Mouse (Mus musculus) layer of hippocampus, postnatal 36 days (tissue): ENCODE measurements at regions not wholly inside any gene's neighbourhood (a gene's known extent, or its start where the extent isn't known, plus 50 kb on each side); places are given as distances from the start of the nearest gene placed in this dataset.

Experiments
- DNase-seq, 2 experiments: peaks; one replicate each; pipeline ENCODE4 v3.0.0; 2022

DNA sequence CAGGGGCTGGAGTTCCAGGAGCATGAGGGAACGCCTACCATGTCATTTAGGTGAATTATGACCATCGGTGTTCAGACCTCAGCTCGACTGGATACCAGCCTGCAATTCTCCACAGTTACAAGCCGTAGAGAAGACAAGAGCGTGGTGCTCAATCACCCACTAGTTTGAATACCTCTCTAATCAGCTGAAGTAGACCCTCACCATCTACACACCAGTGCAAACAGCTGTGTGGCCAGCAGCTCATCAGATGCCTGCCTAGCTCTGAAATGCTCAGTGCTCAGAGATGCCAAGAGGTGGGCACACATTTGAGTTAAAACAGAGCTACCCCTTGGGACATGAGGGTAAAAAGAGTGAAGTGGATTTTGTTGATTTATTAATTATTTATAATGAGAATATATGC lies 660.2 kb downstream of the Magi1 start:
- DNase-seq = no peak

DNA sequence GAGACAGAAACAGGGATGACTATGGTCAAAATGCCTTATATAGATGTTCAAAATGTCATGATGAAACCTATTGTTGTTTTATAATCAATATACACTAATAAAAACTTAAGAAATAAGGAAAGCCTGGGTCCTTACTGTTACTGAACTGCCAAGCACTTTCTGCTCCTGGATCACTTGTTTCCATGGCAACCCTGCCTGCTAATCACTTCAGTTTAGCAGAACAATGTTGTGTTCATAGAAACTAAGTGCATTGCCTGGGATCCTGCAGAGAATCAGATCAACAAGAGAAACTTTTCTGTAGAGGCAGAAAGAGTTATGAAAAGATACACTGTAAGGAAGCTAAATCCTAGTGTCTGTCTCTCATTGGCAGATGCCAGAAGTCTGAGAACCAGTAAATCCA lies 666.8 kb downstream of the Magi1 start:
- DNase-seq = peak in 1 of 2 experiments; percentile 3

DNA sequence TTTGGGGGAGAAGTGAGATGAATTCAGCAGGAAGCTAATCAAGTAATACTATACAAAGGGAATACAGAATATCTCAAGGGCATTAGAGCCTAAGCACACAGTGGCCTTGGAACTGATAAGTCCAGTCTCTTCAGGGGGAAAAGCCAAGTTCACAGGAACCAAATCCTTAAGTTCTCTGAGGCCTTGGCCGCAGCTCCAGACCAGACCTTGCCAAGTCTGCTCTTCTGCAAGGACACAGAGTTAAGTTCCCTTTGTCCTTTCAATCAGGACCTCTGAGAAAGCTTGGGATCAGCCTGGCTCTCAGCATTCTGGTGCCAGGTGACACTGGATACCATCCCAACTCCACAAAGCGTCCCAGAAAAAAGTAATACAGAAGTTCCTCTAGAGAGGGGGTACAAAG lies 657.1 kb upstream of the Adamts9 start:
- no peak for DNase-seq

DNA sequence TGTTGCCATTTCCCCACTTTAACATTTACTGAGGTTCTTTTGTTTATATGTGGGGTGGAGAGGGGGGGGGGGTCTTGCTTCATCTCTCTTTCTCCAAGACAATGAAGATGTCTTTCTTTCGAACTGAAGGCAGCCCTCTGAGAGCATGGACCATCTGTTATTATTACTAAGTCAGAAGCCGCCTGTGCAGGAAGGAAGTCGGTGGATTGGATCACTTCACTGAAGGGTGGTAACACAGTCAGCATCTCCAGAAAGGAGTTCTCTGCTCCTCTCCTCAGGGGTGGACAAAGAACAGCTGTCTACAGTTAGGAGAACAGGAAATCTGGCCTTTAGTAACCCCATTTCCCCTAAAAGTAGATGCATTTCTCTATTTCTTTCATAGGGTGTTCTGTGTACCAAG lies 656.1 kb upstream of the Adamts9 start:
- DNase-seq = no peak

DNA sequence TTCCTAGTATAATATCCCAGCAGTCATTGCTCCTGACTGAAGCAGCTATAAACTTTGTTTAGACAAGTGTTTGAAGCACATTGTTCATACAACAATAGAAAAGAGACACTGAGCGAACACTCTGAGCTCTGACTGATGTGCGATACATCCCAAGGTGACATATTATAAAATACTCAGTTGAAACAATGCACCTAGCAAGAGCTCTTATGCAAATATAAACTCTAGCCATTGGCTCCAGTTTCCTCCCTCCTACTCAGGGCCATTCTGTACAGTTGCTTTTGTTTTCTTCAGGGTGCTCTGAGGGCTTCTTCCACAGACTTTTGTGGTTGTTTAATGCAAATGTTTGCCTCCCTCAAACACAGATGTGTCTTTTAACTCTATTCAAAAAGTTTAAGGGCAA lies 646.6 kb upstream of the Adamts9 start:
- no peak for DNase-seq

DNA sequence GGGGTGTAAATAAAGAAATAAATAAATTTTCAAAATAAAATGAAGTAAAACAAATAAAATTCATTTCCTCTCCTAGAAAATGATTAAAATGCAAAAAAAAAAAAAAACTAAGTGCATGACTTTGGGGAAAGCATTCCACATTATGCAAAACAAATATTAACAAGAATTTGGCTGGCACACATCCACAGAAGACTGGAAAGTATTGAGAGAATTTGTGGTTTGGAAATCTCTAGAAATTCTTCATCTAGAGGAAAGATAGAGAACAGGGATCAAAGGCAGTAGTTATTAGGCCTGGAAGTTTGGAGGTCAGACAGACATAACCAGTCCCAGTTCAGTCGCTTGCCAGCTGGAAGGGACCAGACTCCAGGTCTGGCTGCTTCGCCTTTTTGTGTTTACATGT lies 643.6 kb upstream of the Adamts9 start:
- DNase-seq = no peak

DNA sequence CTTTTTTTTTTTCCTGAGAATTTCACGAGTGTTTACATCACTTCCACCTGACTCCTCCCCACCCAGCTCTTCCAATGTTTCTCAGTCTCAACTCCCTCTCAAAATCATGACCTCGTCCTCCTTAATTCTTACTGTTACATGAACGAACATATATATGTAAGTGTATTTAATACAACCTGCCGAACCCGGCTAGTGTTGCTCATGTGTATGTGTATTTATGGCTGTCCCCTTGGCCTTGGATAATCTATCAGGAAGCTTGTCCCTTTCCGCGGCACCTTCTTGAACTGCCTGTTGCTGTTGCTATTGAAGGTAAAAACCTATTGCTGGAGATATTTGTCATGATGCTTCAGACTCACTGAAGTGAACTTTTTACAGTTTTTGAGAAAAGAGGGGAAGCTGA lies 637.8 kb upstream of the Adamts9 start:
- no peak for DNase-seq

DNA sequence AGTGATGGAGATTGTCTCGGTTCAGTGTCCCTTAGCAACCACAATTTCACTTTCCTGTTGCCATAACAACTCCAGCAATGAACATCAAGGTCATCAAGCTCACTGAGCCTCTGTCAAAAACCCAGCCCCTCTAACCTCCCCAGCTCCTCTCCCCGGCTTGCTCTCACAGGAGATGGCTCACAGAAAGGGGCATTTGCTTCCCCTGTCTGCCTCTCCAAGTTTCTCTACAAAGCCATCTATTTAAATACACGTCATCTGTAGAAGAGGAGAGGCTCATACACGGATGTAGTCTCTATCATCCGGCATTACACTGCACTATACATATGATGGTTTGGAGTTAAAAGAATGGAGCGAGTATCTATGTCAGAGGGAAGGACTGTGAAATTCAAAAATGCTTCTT lies 637.4 kb upstream of the Adamts9 start:
- no peak for DNase-seq

DNA sequence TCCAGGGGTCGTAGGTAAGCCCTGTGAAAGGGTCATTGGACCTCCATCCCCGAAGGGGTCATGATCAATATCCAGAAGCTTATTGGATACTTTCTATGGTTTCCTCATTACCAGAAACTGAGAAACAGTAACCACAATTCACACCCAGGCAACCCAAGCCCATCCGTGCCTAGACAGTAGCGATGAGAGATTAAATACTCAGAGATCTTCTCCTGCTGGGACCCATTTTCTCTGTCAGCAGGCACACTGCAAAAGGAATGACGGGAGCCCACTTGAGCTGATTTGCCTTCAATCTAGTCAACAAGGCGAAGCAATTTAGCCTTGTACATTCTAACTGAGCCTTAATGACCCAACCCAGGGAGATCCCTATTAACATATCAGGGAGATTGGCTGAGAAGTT lies 632.0 kb upstream of the Adamts9 start:
- no peak for DNase-seq

DNA sequence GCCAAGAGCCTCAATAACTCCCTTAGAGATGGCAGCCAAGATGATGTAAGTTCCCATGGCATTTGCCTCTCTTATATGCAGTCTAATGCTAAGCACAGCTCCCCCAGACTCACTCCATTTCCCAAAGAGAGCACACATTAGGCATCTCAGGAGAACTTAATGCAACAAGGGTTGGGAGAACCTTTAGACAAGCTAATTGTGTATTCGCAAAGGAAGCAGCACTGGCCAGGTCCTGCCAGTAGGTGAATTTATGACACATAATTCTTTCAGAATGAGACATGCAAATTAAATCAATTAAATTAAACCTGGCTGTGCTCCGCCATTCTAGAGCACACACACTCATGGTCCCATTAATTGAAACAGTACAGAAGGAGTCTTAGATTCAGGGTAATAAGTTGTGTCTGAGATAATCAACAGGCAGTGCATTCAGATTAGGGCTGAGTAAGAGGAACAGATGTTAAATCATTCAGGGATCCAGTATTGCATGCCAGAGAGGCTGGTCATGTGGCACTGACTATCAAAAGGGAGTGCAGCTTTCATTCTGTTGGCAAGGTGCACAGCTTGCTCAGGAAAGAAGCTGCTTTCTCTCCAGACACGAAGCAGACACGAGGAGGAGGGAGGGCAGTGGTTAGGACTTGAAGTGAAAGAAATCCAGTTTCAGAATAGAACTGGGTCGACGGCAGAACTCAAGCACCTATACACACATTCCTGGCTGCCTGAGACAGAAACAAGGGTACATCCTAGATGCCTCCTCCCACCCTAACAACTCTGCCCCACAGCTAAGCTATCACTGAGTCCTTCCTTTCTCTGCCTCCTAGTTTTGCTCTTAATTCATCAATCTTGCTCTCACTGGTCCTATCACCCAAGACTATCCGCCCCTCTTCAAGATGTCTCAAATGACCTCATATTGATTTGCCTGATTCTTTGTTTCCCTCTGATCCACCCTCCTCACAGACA lies 630.7 kb upstream of the Adamts9 start:
- peak; percentile 38 to 51 for DNase-seq

DNA sequence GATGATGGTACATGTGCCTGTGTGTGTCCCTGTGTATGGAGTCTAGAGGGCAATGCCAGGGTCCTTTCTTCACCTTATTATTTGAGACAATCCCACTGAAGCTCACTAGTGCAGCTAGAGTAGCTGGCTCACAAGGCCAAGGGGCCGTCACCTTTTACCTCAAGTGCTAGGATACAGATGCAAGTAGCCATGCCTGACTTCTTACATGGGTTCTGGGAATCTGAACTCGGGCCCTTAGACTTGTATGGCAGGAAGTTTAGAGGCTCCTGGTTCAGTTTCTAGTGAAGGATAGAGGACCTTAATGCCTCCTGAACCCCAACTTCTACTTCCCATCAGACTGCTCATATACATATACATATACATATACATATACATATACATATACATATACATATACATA lies 626.6 kb upstream of the Adamts9 start:
- no peak for DNase-seq

DNA sequence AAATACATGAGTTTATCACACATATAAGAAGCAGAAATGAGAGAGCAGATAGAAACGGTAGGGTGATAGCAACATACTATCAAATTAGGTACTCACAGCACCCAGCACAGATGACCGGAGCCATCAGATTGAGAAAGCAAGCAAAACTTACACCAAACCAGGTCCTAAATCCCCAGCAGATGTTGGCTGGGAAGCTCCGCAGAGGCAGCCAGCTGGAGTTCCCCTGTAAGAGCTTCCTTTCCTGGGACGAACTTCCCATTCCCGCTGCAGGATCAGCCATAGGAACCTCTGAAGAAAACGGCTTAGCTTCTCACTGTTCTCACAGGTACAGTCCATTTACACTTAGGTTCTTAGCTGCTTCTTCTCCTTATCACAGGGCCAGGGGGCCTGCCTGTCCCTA lies 625.9 kb upstream of the Adamts9 start:
- DNase-seq = no peak

DNA sequence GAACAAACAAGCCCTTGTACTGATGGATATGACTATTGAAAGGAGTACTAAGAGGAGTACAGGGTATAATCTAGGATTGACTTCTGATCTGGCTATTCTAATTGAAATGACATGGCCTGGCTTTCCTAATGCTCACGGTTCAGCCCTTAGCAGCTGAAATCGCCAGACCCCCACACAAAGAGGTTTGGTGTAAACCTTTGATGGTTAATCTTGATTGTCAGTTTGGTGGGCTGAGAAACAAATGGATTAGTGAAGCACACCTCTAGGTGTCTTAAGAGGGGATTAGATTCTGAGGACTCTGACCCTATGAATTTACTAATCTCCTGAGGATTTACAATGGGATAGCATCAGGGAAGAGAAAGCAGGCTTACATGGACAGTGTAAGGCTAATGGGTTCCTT lies 623.4 kb upstream of the Adamts9 start:
- DNase-seq = no peak

DNA sequence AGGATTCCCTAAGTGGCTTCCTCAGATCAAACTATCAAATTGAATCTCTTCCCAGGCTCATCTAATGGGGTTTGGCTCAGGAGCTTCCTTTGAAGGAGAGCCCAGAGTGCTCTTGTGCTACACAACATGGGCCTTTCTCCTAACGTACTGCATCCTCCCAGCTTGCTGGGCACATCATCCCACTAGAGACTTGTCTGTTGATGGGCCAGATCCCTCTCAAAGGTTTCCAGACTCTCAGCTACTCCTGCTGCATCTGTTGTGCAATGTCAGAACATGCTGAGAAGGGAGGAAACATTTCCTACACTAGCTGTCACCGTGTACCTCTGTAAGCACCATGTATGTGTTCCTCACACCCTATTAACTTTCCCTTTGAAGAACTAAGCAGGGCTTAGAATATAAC lies 605.0 kb upstream of the Adamts9 start:
- no peak for DNase-seq

DNA sequence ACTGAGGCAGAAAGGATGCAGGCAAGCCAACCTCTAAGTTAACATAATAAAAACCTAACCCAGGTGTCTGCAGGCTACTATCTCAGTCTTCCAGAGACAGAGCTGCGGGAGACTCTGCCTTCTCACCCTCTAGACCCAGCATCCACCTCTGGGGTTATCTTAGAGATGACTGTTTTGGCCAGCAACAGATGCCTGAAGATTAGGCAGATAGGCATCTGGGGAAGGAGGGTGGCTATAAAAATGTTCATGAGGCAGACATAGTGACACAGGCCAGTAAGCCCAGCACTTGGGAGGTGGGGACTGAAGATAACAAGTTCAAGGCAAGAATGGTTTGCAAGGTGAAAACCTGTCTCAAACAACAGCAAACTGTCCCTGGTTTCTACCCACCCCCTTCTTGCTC lies 601.0 kb upstream of the Adamts9 start:
- no peak for DNase-seq

DNA sequence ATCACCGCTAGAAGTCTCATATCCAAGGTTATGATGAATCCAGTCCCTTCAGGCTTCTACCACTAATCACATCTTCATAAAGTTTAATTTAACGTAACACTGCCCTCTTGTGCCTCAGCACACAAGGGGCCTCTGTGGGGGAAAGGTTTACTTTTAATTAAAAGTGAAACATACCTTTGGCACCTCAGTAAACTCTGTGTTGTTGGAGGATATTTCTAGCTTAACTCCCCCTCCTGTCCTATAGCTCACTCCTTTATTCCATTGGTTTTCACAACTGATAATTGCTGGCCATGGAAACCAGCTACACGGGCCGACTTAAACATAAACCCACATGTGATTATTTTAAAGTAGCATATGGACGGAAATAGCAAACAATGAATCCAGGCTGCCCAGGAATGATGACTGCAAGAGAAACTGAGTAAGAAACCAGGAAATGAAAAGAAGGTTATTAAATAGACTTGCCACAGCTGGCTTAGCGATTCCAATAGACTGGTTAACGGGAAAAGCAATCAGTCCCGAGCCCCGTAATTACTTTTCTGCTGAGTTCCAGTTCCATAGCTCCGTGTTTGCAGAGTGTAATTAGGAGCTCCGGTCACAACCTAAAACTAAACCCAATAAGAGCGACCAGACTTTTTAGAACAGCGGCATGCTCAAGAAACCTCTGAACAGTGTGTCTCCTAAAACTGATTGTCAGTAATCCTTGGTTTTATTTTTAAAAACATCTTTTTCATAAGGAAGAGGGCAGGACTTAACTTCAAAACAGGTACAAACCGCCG lies 600.2 kb upstream of the Adamts9 start:
- DNase-seq = no peak

DNA sequence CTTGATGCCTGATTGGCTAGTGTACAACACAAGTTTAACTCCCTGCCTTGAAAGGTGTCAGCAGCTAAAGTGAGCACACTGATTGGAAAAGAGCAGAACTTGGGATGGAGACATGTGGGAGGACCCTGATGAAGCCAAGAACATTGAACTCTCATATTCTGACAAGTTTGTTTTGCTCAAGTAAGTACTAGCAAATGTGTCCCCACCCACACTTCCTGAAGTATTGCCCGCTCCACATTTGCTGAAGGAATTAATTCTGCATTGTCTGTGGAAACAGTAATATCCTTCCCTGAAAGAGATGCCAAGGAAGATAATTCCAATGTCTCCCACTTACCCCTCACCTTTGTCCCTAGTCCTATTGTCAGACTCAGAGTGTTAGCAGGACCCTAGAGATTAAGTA lies 596.3 kb upstream of the Adamts9 start:
- no peak for DNase-seq

DNA sequence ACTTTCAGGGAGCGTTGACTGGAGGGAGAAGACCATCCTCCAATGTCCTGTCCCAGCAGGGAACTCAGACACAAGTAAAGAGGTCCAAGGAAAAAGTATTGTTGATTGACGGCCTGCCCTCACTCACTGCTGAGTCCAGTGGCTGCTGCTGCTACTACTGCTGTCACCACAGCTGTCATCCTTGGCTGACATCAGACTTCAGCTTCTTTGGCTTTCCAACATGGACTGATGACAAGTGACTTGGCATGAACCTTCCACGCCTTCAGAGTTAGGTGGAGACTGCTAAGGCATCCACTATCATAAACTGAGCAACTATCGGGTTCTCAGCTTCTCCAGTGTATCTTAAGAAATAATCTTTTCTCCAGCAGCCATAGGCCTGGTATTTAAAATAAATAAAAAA lies 595.9 kb upstream of the Adamts9 start:
- no peak for DNase-seq

DNA sequence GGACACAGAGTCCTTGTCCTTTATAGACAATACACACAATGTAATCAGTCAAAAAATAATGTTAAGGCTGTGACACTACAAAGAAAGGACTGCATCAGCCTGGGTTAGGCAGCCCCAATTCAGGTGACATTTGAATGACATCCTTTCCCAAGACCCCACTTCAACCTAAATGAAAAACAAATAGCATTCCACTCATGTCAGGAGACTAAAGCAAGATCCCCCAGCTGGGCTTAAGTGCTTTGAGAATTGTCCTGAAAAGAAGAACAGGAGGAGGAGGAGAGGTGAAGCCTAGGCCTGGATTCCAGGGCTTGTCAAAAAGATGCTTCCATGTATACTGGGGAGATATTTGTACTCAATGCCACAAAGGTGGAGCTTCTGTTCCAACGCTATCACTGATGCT lies 594.7 kb upstream of the Adamts9 start:
- DNase-seq = no peak

DNA sequence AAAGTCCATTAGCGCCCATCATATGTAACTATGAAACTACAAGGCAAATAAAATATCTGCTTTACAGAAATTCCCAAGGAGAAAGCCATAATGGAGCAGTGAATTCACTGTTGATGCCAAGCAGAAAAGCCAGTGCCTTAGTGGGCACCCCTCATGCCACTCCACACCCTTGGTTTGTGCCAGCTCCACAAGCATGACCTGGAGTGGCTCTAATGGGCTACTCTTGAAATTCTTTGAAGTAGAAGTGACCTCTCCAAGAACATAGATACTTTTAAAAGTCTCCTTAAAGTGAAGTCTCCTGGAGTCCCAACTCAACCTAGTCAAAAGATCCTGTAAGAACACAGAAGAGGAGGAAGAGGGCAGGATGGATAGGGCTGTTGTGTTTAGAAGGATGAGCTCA lies 593.8 kb upstream of the Adamts9 start:
- DNase-seq = no peak

DNA sequence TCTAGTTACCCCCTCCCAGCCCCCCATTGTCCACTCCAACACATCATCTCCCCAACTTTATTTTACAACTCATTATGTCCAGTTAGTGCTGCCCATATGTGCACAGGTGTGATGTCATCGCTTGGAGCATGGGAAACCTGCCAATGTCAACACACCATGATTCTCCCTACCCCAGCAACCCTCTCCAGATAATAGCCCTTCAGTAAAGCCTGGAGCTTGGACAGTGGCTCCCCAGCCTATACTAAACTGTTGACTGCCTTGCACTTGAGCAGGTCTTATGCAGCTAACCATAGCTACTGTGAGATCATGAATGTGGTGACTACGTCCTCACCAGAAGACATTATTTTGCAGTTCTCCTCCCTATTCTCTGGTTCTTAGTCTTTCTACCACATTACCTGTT lies 570.5 kb upstream of the Adamts9 start:
- no peak for DNase-seq

DNA sequence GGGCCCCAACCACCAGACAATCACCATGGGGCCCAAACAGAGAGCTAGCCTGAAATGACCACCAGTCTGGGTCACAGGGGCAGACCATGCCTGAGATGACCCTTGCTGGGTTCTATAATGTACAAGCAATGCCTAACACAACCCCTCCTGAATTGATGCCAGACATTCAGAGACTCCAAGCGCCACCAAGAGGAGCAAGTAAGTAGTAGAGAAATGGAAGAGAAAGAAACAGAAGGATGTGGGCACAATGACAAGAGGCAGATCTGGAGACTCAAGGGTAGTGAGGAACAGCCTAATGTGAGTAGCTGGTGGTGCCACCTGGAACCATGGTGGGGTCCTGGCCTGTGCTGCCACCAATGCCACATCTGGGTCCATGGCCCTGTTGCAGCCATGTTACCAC lies 566.6 kb upstream of the Adamts9 start:
- no peak for DNase-seq

DNA sequence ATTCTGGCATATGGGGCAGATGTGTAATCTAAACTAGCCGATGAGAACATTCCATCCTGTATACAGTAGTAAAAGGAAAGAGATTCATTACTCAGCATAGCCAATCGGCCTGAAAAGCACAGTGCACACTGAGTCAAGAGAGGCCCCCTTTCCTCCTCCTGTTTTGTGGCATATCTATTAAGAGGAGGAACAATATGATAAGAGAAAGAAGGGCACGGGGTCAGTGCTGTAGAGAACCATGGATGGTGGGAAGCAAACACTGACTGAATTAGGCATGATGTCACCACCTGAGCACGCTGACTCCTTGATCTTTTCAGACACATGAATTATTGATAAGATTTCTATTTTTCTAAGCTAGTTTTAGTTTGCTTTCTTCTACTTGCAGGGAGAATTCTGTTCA lies 554.5 kb upstream of the Adamts9 start:
- no peak for DNase-seq

DNA sequence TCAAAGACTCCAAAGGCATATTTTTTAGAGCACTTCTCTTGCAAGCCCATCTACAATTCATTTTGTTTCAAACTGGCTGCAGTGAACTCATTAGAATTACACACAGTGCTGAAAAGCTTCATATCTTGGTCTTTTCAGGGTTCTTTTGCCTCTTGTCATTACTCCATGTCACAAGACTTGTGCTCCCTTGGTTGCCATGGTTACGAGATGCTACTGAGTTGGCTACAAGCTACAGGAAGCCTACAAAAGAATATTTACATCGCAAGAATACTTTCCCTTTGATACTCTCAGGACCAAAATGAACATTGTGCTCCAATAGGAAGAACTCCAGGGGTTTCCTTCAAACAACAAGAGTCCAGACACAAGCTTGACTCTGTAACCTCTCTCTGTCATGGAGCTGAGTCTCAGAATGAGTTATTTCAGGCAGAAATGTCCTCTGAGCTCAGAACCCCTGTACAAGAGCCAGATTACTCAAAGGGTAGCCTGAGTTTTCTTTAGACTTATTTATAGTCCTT lies 545.2 kb upstream of the Adamts9 start:
- no peak for DNase-seq
